Mouse (Mus musculus): Measurements from ENCODE around the gene Blm. TPM values are rescaled to one million over a fixed set of nuclear protein-coding genes. Genes with fewer than 3 reads are reported as not detected.

The Blm gene
- total RNA-seq, 4 experiments from 2014 or later, result 1.7 to 8.6 (median 5.1) TPM

Other genes starting within 250 kb of the Blm start
- 1 to 10 TPM; 2.7 to 8.1 (median 3.7) TPM for gene Prc1, start 240.7 kb downstream of the Blm start, total RNA-seq (2022)
- 10 to 100 TPM in 3 of 4 experiments, 1 to 10 TPM in 1; 9.5 to 21.8 (median 14.6) TPM for gene Rccd1, start 210.7 kb downstream of the Blm start, total RNA-seq (2022)
- gene Unc45a, start 194.1 kb downstream of the Blm start, total RNA-seq (2022), result 10 to 100 TPM; 73.1 to 85.4 (median 80.7) TPM
- gene Hddc3, start 192.0 kb downstream of the Blm start, total RNA-seq (2022), result 10 to 100 TPM; 29.7 to 43.1 (median 35.4) TPM
- 100 to 1,000 TPM in 3 of 4 experiments, 10 to 100 TPM in 1; 92.4 to 158 (median 132) TPM for gene Man2a2, start 163.7 kb downstream of the Blm start, total RNA-seq (2022)
- gene Fes, start 147.2 kb downstream of the Blm start, total RNA-seq (2022), result 10 to 100 TPM in 3 of 4 experiments, 1 to 10 TPM in 1; 7.1 to 20.3 (median 15.2) TPM
- 100 to 1,000 TPM; 153 to 192 (median 166) TPM for gene Furin, start 129.7 kb downstream of the Blm start, total RNA-seq (2022)
- 10 to 100 TPM; 27.2 to 44.9 (median 35.5) TPM for gene Crtc3, start 153.8 kb upstream of the Blm start, total RNA-seq (2022)

Data from adrenal gland, adult 8-10 months (tissue).